Mouse (Mus musculus) ES-Bruce4 (cell line): ENCODE data around the gene Sprn.

Experiments
- CTCF ChIP-seq: IDR thresholded peaks from one replicate; pipeline ENCODE4 v1.8.1; 2011; ENCODE audit warnings: low read depth, low read length
- POLR2A ChIP-seq: IDR thresholded peaks from one replicate; pipeline ENCODE4 v1.8.1; 2011; ENCODE audit warnings: low read length; ENCODE audit not compliant: insufficient read depth

GRCm38 (mm10) chr7:140135106-140135770, 19.4 kb downstream of the Sprn start:
- no peak for TF ChIP-seq POLR2A
- no peak for TF ChIP-seq CTCF
